Mouse (Mus musculus) liver, postnatal 0 days (tissue): Measurements from ENCODE around the gene Olfr820.

Source experiments
- CTCF ChIP-seq: sonication (generic); IDR thresholded peaks from 2 replicates; pipeline ENCODE4 v1.5.1; 2016; ENCODE audit warnings: antibody characterized with exemption, low read depth
- EP300 ChIP-seq: IDR thresholded peaks from 2 replicates; pipeline ENCODE4 v1.6.1; 2016; ENCODE audit warnings: antibody characterized with exemption, low read depth, mild to moderate bottlenecking

GRCm38 (mm10) chr10:130037096-130037495 is 24.7 kb downstream of the Olfr820 start:
- no peak for TF ChIP-seq CTCF
- no peak for TF ChIP-seq EP300
